ENCODE assay signal across 13 mouse cellular contexts in the genomic region with DNA sequence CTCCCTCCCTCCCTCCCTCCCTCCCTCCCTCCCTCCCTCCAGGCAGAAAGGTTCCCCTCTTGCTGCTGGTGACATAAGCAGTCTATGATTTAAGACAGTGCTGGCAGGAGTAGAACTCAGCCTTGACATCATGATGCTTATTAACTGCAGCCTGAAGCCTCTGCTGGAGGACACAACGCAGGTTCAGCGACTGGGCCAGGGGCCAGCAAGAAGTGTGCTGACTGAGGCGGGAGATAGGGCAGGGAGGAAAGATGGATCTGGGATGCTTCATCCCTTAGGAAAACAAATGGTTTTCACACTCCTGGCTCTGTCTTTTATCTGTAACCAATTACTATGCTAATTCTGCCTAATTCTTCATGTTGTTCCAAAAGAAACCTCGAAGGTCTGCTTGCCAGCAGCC.
DNase-seq lines count a peak whose midpoint lies in the region; ATAC-seq and TF ChIP-seq lines count a peak whose summit lies in the region.
"Had no signal": no experiment of that assay in that cellular context is flagged by ENCODE, and none has a peak within 500 bp of the region (broad histone marks: within the 10 kb centered on the region; RNA-seq: fewer than 3 reads in every experiment).

No protein-coding gene starts in this region.

- ATAC-seq in hindbrain, embryonic 14.5 days (ENCODE audit: low FRiP score): peak; percentile 55; the same call in 1 of the 2 replicates
- no peak for ATAC-seq in hindbrain, embryonic 12.5 days (ENCODE audit: low FRiP score)
- ATAC-seq in neural tube, embryonic 13.5 days (ENCODE audit: low read depth): peak; percentile 69
- no peak for ATAC-seq in limb, embryonic 14.5 days (ENCODE audit: low FRiP score, low read depth)

- H3K9me3 ChIP-seq in hindbrain, embryonic 14.5 days (ENCODE audit: control insufficient read depth, low read length): no peaks in the 10 kb centered on the region
- no peaks in the 10 kb centered on the region for H3K9me3 ChIP-seq in hindbrain, embryonic 12.5 days (replicated peaks)
- no peaks in the 10 kb centered on the region for H3K9me3 ChIP-seq in neural tube, embryonic 13.5 days
- no peaks in the 10 kb centered on the region for H3K9me3 ChIP-seq in limb, embryonic 14.5 days (ENCODE audit: control insufficient read depth, low read length)
- H3K9me3 ChIP-seq: forebrain, embryonic 12.5 days had no signal

- peaks cover 8% of the 10 kb centered on the region for H3K4me1 ChIP-seq in hindbrain, embryonic 14.5 days (replicated peaks; ENCODE audit: control insufficient read depth, insufficient read depth, low read length)
- peaks cover 12% of the 10 kb centered on the region for H3K4me1 ChIP-seq in hindbrain, embryonic 12.5 days
- H3K4me1 ChIP-seq in neural tube, embryonic 13.5 days (replicated peaks): peaks cover 22% of the 10 kb centered on the region
- 0 out of 2 replicates have a peak, but pooled peaks cover 7% of the 10 kb centered on the region for H3K4me1 ChIP-seq in limb, embryonic 14.5 days (ENCODE audit: control insufficient read depth, insufficient read depth, low read length)

- H3K27me3 ChIP-seq in hindbrain, embryonic 14.5 days (ENCODE audit: control insufficient read depth, insufficient read depth, low read length): no peaks in the 10 kb centered on the region
- H3K27me3 ChIP-seq in hindbrain, embryonic 12.5 days: no peaks in the 10 kb centered on the region
- no peaks in the 10 kb centered on the region for H3K27me3 ChIP-seq in neural tube, embryonic 13.5 days
- H3K27me3 ChIP-seq in limb, embryonic 14.5 days (ENCODE audit: control insufficient read depth, insufficient read depth, low read length): no peaks in the 10 kb centered on the region
- H3K27me3 ChIP-seq: forebrain, embryonic 12.5 days had no signal

- H3K4me2 ChIP-seq in hindbrain, embryonic 14.5 days (replicated peaks): no peak overlapping the region
- H3K4me2 ChIP-seq in hindbrain, embryonic 12.5 days (replicated peaks): no peak overlapping the region
- no peak overlapping the region for H3K4me2 ChIP-seq in neural tube, embryonic 13.5 days
- H3K4me2 ChIP-seq in limb, embryonic 14.5 days (replicated peaks; ENCODE audit: low read depth, low read length, severe bottlenecking): no peak overlapping the region
- H3K4me2 ChIP-seq: forebrain, embryonic 12.5 days had no signal

- no peak for DNase-seq in hindbrain, embryonic 14.5 days (ENCODE audit: low spot score)
- DNase-seq in neural tube, embryonic 10.5 days (ENCODE audit: extremely low spot score, low spot score): no peak
- DNase-seq in limb, embryonic 14.5 days (ENCODE audit: low spot score): peak; percentile 32
- peak; percentile 9 for DNase-seq in yolk sac, embryonic 10.5 days (ENCODE audit: low spot score)
- DNase-seq in frontal cortex, postnatal 36 days (ENCODE audit: low spot score in 2 of 2): no peak
- DNase-seq in left cerebral cortex, adult 9 months (ENCODE audit: low spot score in 2 of 2): no peak
- DNase-seq: embryo, embryonic 11 days; lung, postnatal 14 days; right cerebral cortex, postnatal 14 days had no signal

- H3K9ac ChIP-seq in hindbrain, embryonic 14.5 days: no peak overlapping the region
- no peak overlapping the region for H3K9ac ChIP-seq in hindbrain, embryonic 12.5 days
- no peak overlapping the region for H3K9ac ChIP-seq in neural tube, embryonic 13.5 days
- H3K9ac ChIP-seq in limb, embryonic 14.5 days (ENCODE audit: low read depth, low read length, severe bottlenecking): no peak overlapping the region
- H3K9ac ChIP-seq: forebrain, embryonic 12.5 days had no signal

- no peak overlapping the region for H3K4me3 ChIP-seq in hindbrain, embryonic 14.5 days (replicated peaks; ENCODE audit: low read length)
- H3K4me3 ChIP-seq in hindbrain, embryonic 12.5 days: no peak overlapping the region
- no peak overlapping the region for H3K4me3 ChIP-seq in neural tube, embryonic 13.5 days
- H3K4me3 ChIP-seq in limb, embryonic 14.5 days (replicated peaks; ENCODE audit: low read length): no peak overlapping the region
- H3K4me3 ChIP-seq: forebrain, embryonic 12.5 days; myocyte had no signal

- H3K27ac ChIP-seq in hindbrain, embryonic 14.5 days: no peak overlapping the region
- H3K27ac ChIP-seq in hindbrain, embryonic 12.5 days: no peak overlapping the region
- no peak overlapping the region for H3K27ac ChIP-seq in neural tube, embryonic 13.5 days (replicated peaks)
- H3K27ac ChIP-seq in limb, embryonic 14.5 days (replicated peaks; ENCODE audit: low read depth, low read length): no peak overlapping the region
- H3K27ac ChIP-seq: forebrain, embryonic 12.5 days had no signal

- TF ChIP-seq POLR2A in limb, embryonic 14.5 days (IDR thresholded peaks at IDR 0.05; ENCODE audit: borderline replicate concordance, extremely low read depth, insufficient read depth, insufficient read length): no peak

- WGBS in hindbrain, embryonic 14.5 days: 23% methylated on average over 4 of the region's 4 CpGs
- 34% methylated on average over 4 of the region's 4 CpGs for WGBS in hindbrain, embryonic 12.5 days
- WGBS in neural tube, embryonic 13.5 days: 15% methylated on average over 4 of the region's 4 CpGs
- WGBS in limb, embryonic 14.5 days: 28% methylated on average over 4 of the region's 4 CpGs

- H3K36me3 ChIP-seq in hindbrain, embryonic 14.5 days (replicated peaks; ENCODE audit: control insufficient read depth, insufficient read depth): no peaks in the 10 kb centered on the region
- no peaks in the 10 kb centered on the region for H3K36me3 ChIP-seq in hindbrain, embryonic 12.5 days
- no peaks in the 10 kb centered on the region for H3K36me3 ChIP-seq in neural tube, embryonic 13.5 days
- H3K36me3 ChIP-seq in limb, embryonic 14.5 days (ENCODE audit: control insufficient read depth, insufficient read depth, low read length): no peaks in the 10 kb centered on the region
- H3K36me3 ChIP-seq: forebrain, embryonic 12.5 days had no signal

Comparison
In these comparisons a context has a peak if more than half of its experiments do, and no peak if none do; other contexts are left out.
1. ATAC-seq: peak in hindbrain, embryonic 14.5 days (single experiment) and neural tube, embryonic 13.5 days (single experiment); none in hindbrain, embryonic 12.5 days (single experiment) and limb, embryonic 14.5 days (single experiment).
2. DNase-seq: peak in limb, embryonic 14.5 days (single experiment) and yolk sac, embryonic 10.5 days (single experiment); none in hindbrain, embryonic 14.5 days (single experiment), neural tube, embryonic 10.5 days (single experiment), frontal cortex, postnatal 36 days (0 of 2) and left cerebral cortex, adult 9 months (0 of 2).